13 mouse cellular contexts compared by ENCODE assay signal in genomic region chr6:51871135-51871534, GRCm38 (mm10).
DNase-seq lines count a peak whose midpoint lies in the region; ATAC-seq and TF ChIP-seq lines count a peak whose summit lies in the region.
"Had no signal": no experiment of that assay in that cellular context is flagged by ENCODE, and none has a peak within 500 bp of the region (broad histone marks: within the 10 kb centered on the region; RNA-seq: fewer than 3 reads in every experiment).

No protein-coding gene starts in this region.

- peak; percentile 92 for TF ChIP-seq CTCF in layer of hippocampus, adult 2 months (conservative IDR thresholded peaks at IDR 0.05)

- H3K27ac ChIP-seq in forebrain, embryonic 14.5 days (ENCODE audit: low read depth, low read length), result no peak overlapping the region
- H3K27ac ChIP-seq in forebrain, embryonic 16.5 days (ENCODE audit: low read length), result no peak overlapping the region
- H3K27ac ChIP-seq in layer of hippocampus, adult 2 months, result no peak overlapping the region
- H3K27ac ChIP-seq: forebrain, embryonic 12.5 days had no signal

- H3K4me3 ChIP-seq in forebrain, embryonic 14.5 days (ENCODE audit: low read depth, low read length), result no peak overlapping the region
- H3K4me3 ChIP-seq in forebrain, embryonic 16.5 days (replicated peaks; ENCODE audit: low read length), result no peak overlapping the region
- H3K4me3 ChIP-seq in layer of hippocampus, adult 2 months, result no peak overlapping the region
- H3K4me3 ChIP-seq: forebrain, embryonic 12.5 days; heart, embryonic 12.5 days had no signal

- no peaks in the 10 kb centered on the region for H3K27me3 ChIP-seq in forebrain, embryonic 14.5 days (replicated peaks; ENCODE audit: control insufficient read depth, insufficient read depth, low read length)
- peaks cover 3% of the 10 kb centered on the region; the same call in 1 of the 2 replicates for H3K27me3 ChIP-seq in forebrain, embryonic 16.5 days (replicated peaks; ENCODE audit: control insufficient read depth, insufficient read depth, low read length)
- H3K27me3 ChIP-seq: heart, embryonic 12.5 days had no signal

- H3K4me1 ChIP-seq in forebrain, embryonic 14.5 days (ENCODE audit: control insufficient read depth, insufficient read depth, low read length), result no peaks in the 10 kb centered on the region
- H3K4me1 ChIP-seq in forebrain, embryonic 16.5 days (replicated peaks; ENCODE audit: control insufficient read depth, insufficient read depth, low read length), result no peaks in the 10 kb centered on the region
- H3K4me1 ChIP-seq: forebrain, embryonic 12.5 days had no signal

- 15% methylated on average over 1 of the region's 1 CpGs for WGBS in forebrain, embryonic 14.5 days
- WGBS in forebrain, embryonic 16.5 days, result 11% methylated on average over 1 of the region's 1 CpGs

- H3K36me3 ChIP-seq in forebrain, embryonic 14.5 days (ENCODE audit: control insufficient read depth, insufficient read depth, low read length), result no peaks in the 10 kb centered on the region
- no peaks in the 10 kb centered on the region for H3K36me3 ChIP-seq in forebrain, embryonic 16.5 days (ENCODE audit: control insufficient read depth, insufficient read depth)
- H3K36me3 ChIP-seq: forebrain, embryonic 12.5 days; heart, embryonic 12.5 days had no signal

- no peak overlapping the region for H3K4me2 ChIP-seq in forebrain, embryonic 14.5 days (ENCODE audit: low read length)
- H3K4me2 ChIP-seq in forebrain, embryonic 16.5 days (ENCODE audit: low read length), result no peak overlapping the region
- H3K4me2 ChIP-seq: forebrain, embryonic 12.5 days; heart, embryonic 12.5 days had no signal

- no peaks in the 10 kb centered on the region for H3K9me3 ChIP-seq in forebrain, embryonic 14.5 days (replicated peaks; ENCODE audit: control insufficient read depth, low read length)
- H3K9me3 ChIP-seq in forebrain, embryonic 16.5 days (ENCODE audit: control insufficient read depth, low read length), result no peaks in the 10 kb centered on the region
- H3K9me3 ChIP-seq: forebrain, embryonic 12.5 days; heart, embryonic 12.5 days had no signal

- ATAC-seq in forebrain, embryonic 14.5 days, result no peak
- ATAC-seq in forebrain, embryonic 16.5 days, result no peak
- ATAC-seq in activated CD4-positive, CD25-positive, alpha-beta regulatory T cell, adult 4 months, result peak; percentile 46

- H3K9ac ChIP-seq in forebrain, embryonic 14.5 days (ENCODE audit: low read length), result no peak overlapping the region
- no peak overlapping the region for H3K9ac ChIP-seq in forebrain, embryonic 16.5 days (replicated peaks; ENCODE audit: low read depth, low read length)
- H3K9ac ChIP-seq: forebrain, embryonic 12.5 days; heart, embryonic 12.5 days had no signal

- DNase-seq in forebrain, embryonic 14.5 days (ENCODE audit: low spot score), result peak; percentile 75
- DNase-seq in layer of hippocampus, adult 2 months (ENCODE audit: low spot score in 2 of 2), result no peak
- DNase-seq in layer of hippocampus, postnatal 36 days, result no peak
- DNase-seq in A20 (ENCODE audit: low read depth, low spot score), result peak; percentile 47
- DNase-seq in thymus, postnatal 10 days (ENCODE audit: low spot score in 2 of 2), result no peak
- DNase-seq in urinary bladder, postnatal 10 days (ENCODE audit: low spot score), result no peak
- DNase-seq: adrenal gland, postnatal 36 days; cerebellum, postnatal 25 days; right cerebral cortex, postnatal 25 days had no signal

Comparison
In these comparisons a context has a peak if more than half of its experiments do, and no peak if none do; other contexts are left out.
1. DNase-seq: peak in forebrain, embryonic 14.5 days (single experiment) and A20 (single experiment); none in layer of hippocampus, adult 2 months (0 of 2), layer of hippocampus, postnatal 36 days (0 of 2), thymus, postnatal 10 days (0 of 2) and urinary bladder, postnatal 10 days (single experiment).